Mouse (Mus musculus): ENCODE measurements around the gene Tmem185a.
"Not testable (repeated sequence)": the region's sequence is repeated elsewhere in the genome, so short reads cannot be mapped to it uniquely, and the experiment has no call there.

Gene Tmem185a

GRCm38 (mm10) chrX:70476792-70477776, at the start of gene Tmem185a:
TSS of gene Tmem185a (minus strand) at chrX:70477180.
- peak; percentile 60 for DNase-seq (ENCODE audit: low read depth)

- not testable (repeated sequence) for DNase-seq (ENCODE audit: low read depth)
Measured at GRCm38 (mm10) chrX:70514413-70514812, 37.4 kb upstream of the Tmem185a start.

GRCm38 (mm10) chrX:70487328-70487727, 10.3 kb upstream of the Tmem185a start:
- not testable (repeated sequence) for DNase-seq (ENCODE audit: low read depth)

GRCm38 (mm10) chrX:70482154-70482553, 5.2 kb upstream of the Tmem185a start:
- DNase-seq (ENCODE audit: low read depth), result no peak

GRCm38 (mm10) chrX:70478701-70479100, 1.7 kb upstream of the Tmem185a start:
- no peak for DNase-seq (ENCODE audit: low read depth)

DNA sequence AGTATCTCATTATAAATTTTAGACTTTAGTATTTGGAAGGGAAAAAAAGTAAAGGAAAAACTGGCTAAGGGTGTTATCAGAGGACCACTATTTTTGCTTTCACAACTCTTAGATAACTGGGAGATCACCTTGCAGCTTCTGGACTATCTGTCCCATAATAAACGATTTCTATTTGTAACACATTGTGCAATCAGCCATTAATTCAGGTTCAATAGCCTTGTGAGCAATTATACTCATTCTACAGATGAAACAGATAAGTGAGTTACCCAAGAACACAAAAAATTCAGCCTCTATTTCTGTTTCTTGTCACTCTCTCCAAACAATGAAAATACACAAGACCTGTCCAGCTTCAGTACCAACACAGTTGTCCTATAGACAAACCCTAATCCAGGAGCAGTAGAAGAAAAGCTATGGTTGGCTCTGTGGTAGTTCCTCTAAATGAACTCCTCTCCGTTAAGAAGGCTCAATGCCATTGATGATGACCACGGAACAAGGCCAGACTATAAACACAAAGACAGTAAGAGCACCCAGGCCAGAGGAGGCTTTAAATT, 1.7 kb downstream of the Tmem185a start:
- no peak for DNase-seq (ENCODE audit: low read depth)

DNA sequence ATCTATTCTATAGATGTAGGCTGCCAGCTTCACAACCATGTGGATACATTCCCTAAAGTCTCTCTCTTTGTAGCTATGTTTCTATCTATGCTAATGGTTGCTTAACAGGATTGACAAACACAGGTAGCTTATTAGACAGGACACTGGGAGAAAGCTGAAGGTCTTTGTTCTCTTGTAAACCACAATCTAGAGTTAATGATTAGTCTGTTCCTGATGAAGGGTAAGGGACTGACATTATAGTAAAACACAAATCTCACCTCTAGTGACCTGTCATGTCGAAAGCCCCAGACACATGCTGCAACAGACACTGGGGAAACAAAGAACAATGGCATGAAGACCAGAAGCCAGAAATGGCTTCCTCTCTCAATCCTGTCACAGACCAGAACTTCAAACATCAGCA, 10.1 kb downstream of the Tmem185a start:
- DNase-seq (ENCODE audit: low read depth), result no peak

GRCm38 (mm10) chrX:70465489-70465888, 11.5 kb downstream of the Tmem185a start:
- no peak for DNase-seq (ENCODE audit: low read depth)

DNA sequence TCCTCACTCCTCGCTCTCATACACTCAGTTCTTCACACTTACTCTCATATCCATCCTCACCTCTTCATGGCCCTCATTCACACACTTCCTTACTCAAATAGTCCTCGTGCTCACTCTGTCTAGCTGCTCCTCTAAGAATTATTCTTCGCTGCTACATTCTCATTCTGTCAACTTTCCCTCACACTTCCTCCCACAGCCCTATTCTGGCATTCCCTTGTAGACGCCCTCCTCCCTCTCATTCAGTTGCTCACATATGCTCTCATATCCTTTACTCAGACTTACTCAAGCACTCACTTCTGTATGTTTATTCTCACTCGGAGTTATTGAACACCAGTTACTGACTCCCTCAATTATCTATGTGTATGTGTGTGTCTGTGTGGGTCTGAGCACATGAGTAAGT, 13.4 kb downstream of the Tmem185a start:
- DNase-seq (ENCODE audit: low read depth), result no peak

- not testable (repeated sequence) for DNase-seq (ENCODE audit: low read depth)
Measured at GRCm38 (mm10) chrX:70452359-70452758, 24.6 kb downstream of the Tmem185a start.

GRCm38 (mm10) chrX:70425473-70425872, 51.5 kb downstream of the Tmem185a start:
- DNase-seq (ENCODE audit: low read depth), result not testable (repeated sequence)

Data from c-Kit-positive CD71-positive TER-119-negative erythroid progenitor cells, embryonic 14.5 days (primary cell).